Mouse (Mus musculus) cortical plate, adult 2 months (tissue): Measurements from ENCODE around the gene Cx3cr1. TPM values are rescaled to one million over a fixed set of nuclear protein-coding genes. Genes with fewer than 3 reads are reported as not detected.
A peak's percentile ranks its signal among the peaks of the same experiment; 100 is the strongest.
"Not testable (repeated sequence)": the region's sequence is repeated elsewhere in the genome, so short reads cannot be mapped to it uniquely, and the experiment has no call there.

ENCODE experiments used
- H3K27ac ChIP-seq: fragments of 200-500 bp; 2 replicates; pipeline ENCODE4 v1.5.1; 2012; ENCODE audit warnings: low read length, control low read depth, inconsistent platforms; ENCODE audit not compliant: insufficient read depth
- H3K4me1 ChIP-seq: fragments of 200-500 bp; 2 replicates; pipeline ENCODE4 v1.6.1; 2011; ENCODE audit warnings: low read length; ENCODE audit not compliant: control insufficient read depth, insufficient read depth
- H3K4me3 ChIP-seq: fragments of 200-500 bp; 2 replicates; pipeline ENCODE4 v1.5.1; 2011; ENCODE audit warnings: mild to moderate bottlenecking, low read length, control low read depth; ENCODE audit not compliant: insufficient read depth
- CTCF ChIP-seq: fragments of 200-500 bp; IDR thresholded peaks from 2 replicates; pipeline ENCODE4 v1.5.1; 2011; ENCODE audit warnings: mild to moderate bottlenecking, control low read depth, low read length; ENCODE audit not compliant: insufficient read depth; ENCODE audit errors: extremely low read depth
- POLR2A ChIP-seq: fragments of 200-500 bp; IDR thresholded peaks from 2 replicates; pipeline ENCODE4 v1.6.1; 2011; ENCODE audit warnings: mild to moderate bottlenecking, low read length, control low read depth; ENCODE audit not compliant: insufficient read depth; ENCODE audit errors: extremely low read depth
- polyA plus RNA-seq: library from polyadenylated mRNA; depleted of rRNA; stranded (reverse); fragments of >200 nt; gene quantifications from 2 replicates; pipeline ENCODE4 v1.2.3, GENCODE M21; 2012

Gene Cx3cr1
- polyA plus RNA-seq, 1 experiment = 38.2 TPM

- peak; percentile 81; the same call in 1 of the 2 replicates for TF ChIP-seq POLR2A
- peak; percentile 75 for TF ChIP-seq CTCF
- Histone ChIP-seq H3K4me3 (peak within 1 kb of the TSS; percentile 86), H3K27ac (peak within 1 kb of the TSS; percentile 97), H3K4me1 (no peaks in the 10 kb centered on the region)
Observed at GRCm38 (mm10) chr9:120110211-120111018, 40.7 kb upstream of the Cx3cr1 start, which contains the start of gene Slc25a38. Slc25a38 (plus strand) TSS chr9:120110374.

GRCm38 (mm10) chr9:120108953-120109352, 39.3 kb upstream of the Cx3cr1 start:
- H3K4me1 ChIP-seq, H3K4me3 ChIP-seq, H3K27ac ChIP-seq: not testable (repeated sequence)

- Histone ChIP-seq H3K4me3 (no peak overlapping the region), H3K27ac (no peak overlapping the region), H3K4me1 (no peaks in the 10 kb centered on the region)
- TF ChIP-seq CTCF (no peak), POLR2A (no peak)
Observed at GRCm38 (mm10) chr9:120101165-120101564, 31.5 kb upstream of the Cx3cr1 start.

- H3K4me1 ChIP-seq = no peaks in the 10 kb centered on the region
- TF ChIP-seq POLR2A = no peak
- TF ChIP-seq CTCF = no peak
- H3K4me3 ChIP-seq = no peak overlapping the region
- no peak overlapping the region for H3K27ac ChIP-seq
Observed at GRCm38 (mm10) chr9:120099304-120099703, 29.6 kb upstream of the Cx3cr1 start.

GRCm38 (mm10) chr9:120098682-120099081, 29.0 kb upstream of the Cx3cr1 start:
- H3K4me3 ChIP-seq = no peak overlapping the region
- TF ChIP-seq POLR2A = no peak
- peak; percentile 95 for TF ChIP-seq CTCF
- H3K4me1 ChIP-seq = no peaks in the 10 kb centered on the region
- H3K27ac ChIP-seq = no peak overlapping the region

- Histone ChIP-seq H3K27ac (no peak overlapping the region), H3K4me1 (no peaks in the 10 kb centered on the region), H3K4me3 (no peak overlapping the region)
- TF ChIP-seq CTCF (no peak), POLR2A (no peak)
Observed at GRCm38 (mm10) chr9:120095886-120096285, 26.2 kb upstream of the Cx3cr1 start.

GRCm38 (mm10) chr9:120093701-120094100, 24.0 kb upstream of the Cx3cr1 start:
- Histone ChIP-seq H3K4me1 (no peaks in the 10 kb centered on the region), H3K27ac (no peak overlapping the region), H3K4me3 (no peak overlapping the region)
- TF ChIP-seq POLR2A (no peak), CTCF (no peak)

- TF ChIP-seq CTCF = no peak
- no peak for TF ChIP-seq POLR2A
- Histone ChIP-seq H3K4me1 (no peaks in the 10 kb centered on the region), H3K4me3 (no peak within 1 kb of the TSS), H3K27ac (no peak within 1 kb of the TSS)
Observed at GRCm38 (mm10) chr9:120091696-120092238, 22.1 kb upstream of the Cx3cr1 start, which contains the start of gene Ccr8. Ccr8 (plus strand) TSS chr9:120092114.

GRCm38 (mm10) chr9:120091086-120091485, 21.4 kb upstream of the Cx3cr1 start:
- no peak overlapping the region for H3K4me3 ChIP-seq
- no peaks in the 10 kb centered on the region for H3K4me1 ChIP-seq
- TF ChIP-seq POLR2A (no peak), CTCF (no peak)
- H3K27ac ChIP-seq = no peak overlapping the region

- no peak overlapping the region for H3K27ac ChIP-seq
Observed at GRCm38 (mm10) chr9:120089125-120089524, 19.4 kb upstream of the Cx3cr1 start.

More at GRCm38 (mm10) chr9:120089125-120089524, 19.4 kb upstream of the Cx3cr1 start:
- no peak overlapping the region for H3K4me3 ChIP-seq
- H3K4me1 ChIP-seq = no peaks in the 10 kb centered on the region
- TF ChIP-seq POLR2A (no peak), CTCF (no peak)
